Mouse (Mus musculus): ENCODE data around the gene Cdh13. TPM values are rescaled to one million over a fixed set of nuclear protein-coding genes. Genes with fewer than 3 reads are reported as not detected.

Cdh13 gene
- polyA plus RNA-seq, 1 experiment, result not detected

- Histone ChIP-seq H3K9me3 (ENCODE audit: control insufficient read depth, low read length) (peaks cover 53% of the 10 kb centered on the region), H3K36me3 (ENCODE audit: control insufficient read depth) (no peaks in the 10 kb centered on the region), H3K4me1 (ENCODE audit: control insufficient read depth) (no peaks in the 10 kb centered on the region), H3K4me3 (replicated peaks) (no peak overlapping the region), H3K27me3 (ENCODE audit: control insufficient read depth) (no peaks in the 10 kb centered on the region)
- TF ChIP-seq GATA1 (IDR thresholded peaks at IDR 0.05; ENCODE audit: low read length), result no peak
- TF ChIP-seq TAL1 (IDR thresholded peaks at IDR 0.05; ENCODE audit: low read length), result no peak
Measured at GRCm38 (mm10) chr8:118827726-118828125, 544.2 kb downstream of the Cdh13 start.

- Histone ChIP-seq H3K4me3 (replicated peaks) (no peak overlapping the region), H3K4me1 (ENCODE audit: control insufficient read depth) (no peaks in the 10 kb centered on the region), H3K36me3 (ENCODE audit: control insufficient read depth) (no peaks in the 10 kb centered on the region), H3K9me3 (ENCODE audit: control insufficient read depth, low read length) (peaks cover 65% of the 10 kb centered on the region), H3K27me3 (ENCODE audit: control insufficient read depth) (no peaks in the 10 kb centered on the region)
- no peak for TF ChIP-seq TAL1 (IDR thresholded peaks at IDR 0.05; ENCODE audit: low read length)
- TF ChIP-seq GATA1 (IDR thresholded peaks at IDR 0.05; ENCODE audit: low read length), result no peak
Measured at GRCm38 (mm10) chr8:118830291-118830690, 546.8 kb downstream of the Cdh13 start.

GRCm38 (mm10) chr8:118831026-118831425, 547.5 kb downstream of the Cdh13 start:
- no peaks in the 10 kb centered on the region for H3K4me1 ChIP-seq (ENCODE audit: control insufficient read depth)
- no peak overlapping the region for H3K4me3 ChIP-seq (replicated peaks)
- H3K36me3 ChIP-seq (ENCODE audit: control insufficient read depth), result no peaks in the 10 kb centered on the region
- no peak for TF ChIP-seq TAL1 (IDR thresholded peaks at IDR 0.05; ENCODE audit: low read length)
- no peak for TF ChIP-seq GATA1 (IDR thresholded peaks at IDR 0.05; ENCODE audit: low read length)
- no peaks in the 10 kb centered on the region for H3K27me3 ChIP-seq (ENCODE audit: control insufficient read depth)
- peaks cover 64% of the 10 kb centered on the region for H3K9me3 ChIP-seq (ENCODE audit: control insufficient read depth, low read length)

GRCm38 (mm10) chr8:118838801-118839200, 555.3 kb downstream of the Cdh13 start:
- TF ChIP-seq GATA1 (IDR thresholded peaks at IDR 0.05; ENCODE audit: low read length), result no peak
- TF ChIP-seq TAL1 (IDR thresholded peaks at IDR 0.05; ENCODE audit: low read length), result no peak
- Histone ChIP-seq H3K27me3 (ENCODE audit: control insufficient read depth) (no peaks in the 10 kb centered on the region), H3K9me3 (ENCODE audit: control insufficient read depth, low read length) (peaks cover 69% of the 10 kb centered on the region), H3K36me3 (ENCODE audit: control insufficient read depth) (no peaks in the 10 kb centered on the region), H3K4me1 (ENCODE audit: control insufficient read depth) (no peaks in the 10 kb centered on the region), H3K4me3 (replicated peaks) (no peak overlapping the region)

- Histone ChIP-seq H3K27me3 (ENCODE audit: control insufficient read depth) (no peaks in the 10 kb centered on the region), H3K9me3 (ENCODE audit: control insufficient read depth, low read length) (peaks cover 25% of the 10 kb centered on the region)
- TF ChIP-seq TAL1 (IDR thresholded peaks at IDR 0.05; ENCODE audit: low read length) (no peak), GATA1 (IDR thresholded peaks at IDR 0.05; ENCODE audit: low read length) (no peak)
Measured at GRCm38 (mm10) chr8:118845690-118846089, 562.2 kb downstream of the Cdh13 start.

GRCm38 (mm10) chr8:118848021-118848420, 564.5 kb downstream of the Cdh13 start:
- Histone ChIP-seq H3K9me3 (ENCODE audit: control insufficient read depth, low read length) (peaks cover 10% of the 10 kb centered on the region), H3K36me3 (ENCODE audit: control insufficient read depth) (no peaks in the 10 kb centered on the region), H3K4me1 (ENCODE audit: control insufficient read depth) (no peaks in the 10 kb centered on the region), H3K4me3 (replicated peaks) (no peak overlapping the region), H3K27me3 (ENCODE audit: control insufficient read depth) (no peaks in the 10 kb centered on the region)
- TF ChIP-seq GATA1 (IDR thresholded peaks at IDR 0.05; ENCODE audit: low read length) (no peak), TAL1 (IDR thresholded peaks at IDR 0.05; ENCODE audit: low read length) (no peak)

More at GRCm38 (mm10) chr8:118845690-118846089, 562.2 kb downstream of the Cdh13 start:
- no peaks in the 10 kb centered on the region for H3K4me1 ChIP-seq (ENCODE audit: control insufficient read depth)
- H3K4me3 ChIP-seq (replicated peaks), result no peak overlapping the region
- H3K36me3 ChIP-seq (ENCODE audit: control insufficient read depth), result no peaks in the 10 kb centered on the region

GRCm38 (mm10) chr8:118849515-118849914, 566.0 kb downstream of the Cdh13 start:
- Histone ChIP-seq H3K9me3 (ENCODE audit: control insufficient read depth, low read length) (peaks cover 16% of the 10 kb centered on the region), H3K36me3 (ENCODE audit: control insufficient read depth) (no peaks in the 10 kb centered on the region)
- TF ChIP-seq TAL1 (IDR thresholded peaks at IDR 0.05; ENCODE audit: low read length), result no peak
- no peak for TF ChIP-seq GATA1 (IDR thresholded peaks at IDR 0.05; ENCODE audit: low read length)

GRCm38 (mm10) chr8:118850381-118850780, 566.8 kb downstream of the Cdh13 start:
- Histone ChIP-seq H3K9me3 (ENCODE audit: control insufficient read depth, low read length) (peaks cover 17% of the 10 kb centered on the region), H3K4me1 (ENCODE audit: control insufficient read depth) (no peaks in the 10 kb centered on the region), H3K36me3 (ENCODE audit: control insufficient read depth) (no peaks in the 10 kb centered on the region), H3K4me3 (replicated peaks) (no peak overlapping the region), H3K27me3 (ENCODE audit: control insufficient read depth) (no peaks in the 10 kb centered on the region)
- TF ChIP-seq TAL1 (IDR thresholded peaks at IDR 0.05; ENCODE audit: low read length) (no peak), GATA1 (IDR thresholded peaks at IDR 0.05; ENCODE audit: low read length) (no peak)

More at GRCm38 (mm10) chr8:118849515-118849914, 566.0 kb downstream of the Cdh13 start:
- H3K4me3 ChIP-seq (replicated peaks), result no peak overlapping the region
- H3K4me1 ChIP-seq (ENCODE audit: control insufficient read depth), result no peaks in the 10 kb centered on the region
- no peaks in the 10 kb centered on the region for H3K27me3 ChIP-seq (ENCODE audit: control insufficient read depth)

GRCm38 (mm10) chr8:118851361-118851760, 567.8 kb downstream of the Cdh13 start:
- H3K4me1 ChIP-seq (ENCODE audit: control insufficient read depth), result no peaks in the 10 kb centered on the region
- H3K27me3 ChIP-seq (ENCODE audit: control insufficient read depth), result no peaks in the 10 kb centered on the region
- H3K36me3 ChIP-seq (ENCODE audit: control insufficient read depth), result no peaks in the 10 kb centered on the region
- peaks cover 24% of the 10 kb centered on the region for H3K9me3 ChIP-seq (ENCODE audit: control insufficient read depth, low read length)
- H3K4me3 ChIP-seq (replicated peaks), result no peak overlapping the region
- TF ChIP-seq TAL1 (IDR thresholded peaks at IDR 0.05; ENCODE audit: low read length), result no peak
- TF ChIP-seq GATA1 (IDR thresholded peaks at IDR 0.05; ENCODE audit: low read length), result no peak

- no peaks in the 10 kb centered on the region for H3K27me3 ChIP-seq (ENCODE audit: control insufficient read depth)
- H3K4me1 ChIP-seq (ENCODE audit: control insufficient read depth), result no peaks in the 10 kb centered on the region
- TF ChIP-seq TAL1 (IDR thresholded peaks at IDR 0.05; ENCODE audit: low read length) (no peak), GATA1 (IDR thresholded peaks at IDR 0.05; ENCODE audit: low read length) (no peak)
- no peaks in the 10 kb centered on the region for H3K36me3 ChIP-seq (ENCODE audit: control insufficient read depth)
- H3K9me3 ChIP-seq (ENCODE audit: control insufficient read depth, low read length), result peaks cover 31% of the 10 kb centered on the region
- no peak overlapping the region for H3K4me3 ChIP-seq (replicated peaks)
Measured at GRCm38 (mm10) chr8:118852861-118853260, 569.3 kb downstream of the Cdh13 start.

All from erythroblast, embryonic 14.5 days (primary cell).